Mouse (Mus musculus) heart, postnatal 10 days (tissue): ENCODE measurements around the gene Cog4. TPM values are rescaled to one million over a fixed set of nuclear protein-coding genes. Genes with fewer than 3 reads are reported as not detected.
A peak's percentile ranks its signal among the peaks of the same experiment; 100 is the strongest.
"Not testable (repeated sequence)": the region's sequence is repeated elsewhere in the genome, so short reads cannot be mapped to it uniquely, and the experiment has no call there.

Experiments
- DNase-seq, 2 experiments: peaks; one replicate each; pipeline ENCODE4 v3.0.0; 2021
- intact Hi-C: fragments of 180-260 bp; cut with DNase I; formaldehyde crosslinking; loops from one replicate; pipeline ENCODE4 v1.15.1; 2025
- total RNA-seq, 2 experiments: library from RNA; stranded (reverse); gene quantifications; 2 replicates each; pipeline ENCODE4 v1.2.3; 2021

Cog4 gene
- total RNA-seq, 2 experiments from 2014 or later = 53.0 to 60.8 TPM

DNA sequence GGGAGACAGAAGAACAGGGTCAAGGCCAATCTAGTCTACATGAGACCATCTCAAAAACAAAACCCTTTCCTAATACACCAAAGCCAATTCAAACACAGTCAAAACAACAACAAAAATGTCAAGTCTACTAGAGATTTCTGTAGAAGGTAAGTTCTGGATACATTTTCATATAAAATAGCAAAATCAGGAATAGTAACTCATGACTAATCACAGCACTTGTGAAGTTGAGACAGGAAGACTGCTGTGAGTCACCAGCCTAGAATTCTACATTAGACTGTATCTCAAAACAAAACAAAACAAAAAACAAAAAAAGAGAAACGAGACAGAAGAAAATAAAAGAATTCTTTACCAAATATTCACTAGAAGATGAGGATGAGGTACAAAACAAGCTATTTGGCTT is 21.5 kb upstream of the Cog4 start:
- intact Hi-C loops = loop anchor here (2.0 to 10.0 kb wide), 2 partner anchors 16 to 180 kb away; no protein-coding TSS in a partner anchor
- no peak for DNase-seq

DNA sequence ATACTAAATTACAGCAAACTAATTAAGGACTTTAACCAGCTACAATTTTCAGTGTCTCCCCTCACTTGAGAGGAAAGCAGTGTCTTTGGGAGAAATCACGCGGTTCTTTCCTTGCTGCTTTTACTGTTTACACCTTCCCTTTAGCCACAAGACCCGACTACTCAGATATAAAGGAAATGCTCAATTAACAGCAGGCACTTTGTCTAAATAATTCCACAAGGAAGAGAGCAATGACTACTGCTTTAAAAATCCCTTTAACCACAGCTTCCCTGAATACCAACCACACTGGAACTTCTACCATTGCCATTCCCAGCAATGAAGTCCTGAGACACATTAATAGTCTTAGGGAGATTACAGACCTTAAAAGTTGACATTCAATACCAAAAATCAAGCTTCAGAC is 17.9 kb upstream of the Cog4 start:
- intact Hi-C loops = loop anchor here (10.0 kb wide), 1 partner anchor 184 kb away; no protein-coding TSS in a partner anchor
- DNase-seq = no peak

DNA sequence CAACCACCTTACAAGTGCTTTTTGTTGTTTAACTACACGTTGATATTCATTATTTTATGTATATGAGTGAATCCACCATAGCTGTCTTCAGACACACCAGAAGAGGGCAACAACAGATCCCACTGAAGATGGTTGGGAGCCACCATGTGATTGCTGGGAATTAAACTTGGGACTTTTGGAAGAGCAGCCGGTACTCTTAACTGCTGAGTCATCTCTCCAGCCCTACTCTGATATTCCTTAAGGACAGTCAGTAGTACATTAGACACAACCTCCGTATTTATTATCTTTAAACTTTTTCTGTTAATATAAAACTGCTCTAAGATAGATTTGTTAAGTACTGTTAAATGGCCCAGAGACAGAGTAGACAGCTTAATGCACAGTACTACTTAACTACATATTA is 14.4 kb upstream of the Cog4 start:
- no peak for DNase-seq
- intact Hi-C loops = no loop called here

DNA sequence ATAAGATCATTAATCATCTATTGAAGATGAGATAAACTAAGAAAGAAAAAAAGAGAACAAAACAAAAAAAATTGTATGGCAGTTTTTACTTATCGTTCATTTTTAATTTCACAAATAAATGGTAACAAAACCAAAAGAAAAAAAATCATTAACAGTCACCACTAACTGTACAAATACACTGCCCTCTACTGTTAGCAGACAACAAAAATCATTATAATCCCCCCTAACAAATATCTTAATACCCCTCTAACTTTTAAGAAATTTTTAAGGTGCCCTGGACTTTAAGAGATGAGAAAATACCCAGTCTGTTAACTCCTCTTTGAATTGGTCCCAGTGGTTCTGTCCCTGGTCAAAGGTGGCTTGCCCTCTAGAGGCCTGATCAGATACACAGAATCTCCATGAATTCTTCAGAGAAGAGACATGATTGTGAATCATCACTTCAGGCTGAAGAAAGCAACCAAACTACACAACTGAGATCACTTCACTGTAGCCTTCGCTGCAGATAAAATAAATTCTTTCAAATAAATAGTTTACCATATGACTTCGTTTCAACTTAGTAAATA is 4.3 kb upstream of the Cog4 start:
- intact Hi-C loops = loop anchor here (5.0 kb wide), 1 partner anchor 90 kb away; no protein-coding TSS in a partner anchor
- DNase-seq = no peak

DNA sequence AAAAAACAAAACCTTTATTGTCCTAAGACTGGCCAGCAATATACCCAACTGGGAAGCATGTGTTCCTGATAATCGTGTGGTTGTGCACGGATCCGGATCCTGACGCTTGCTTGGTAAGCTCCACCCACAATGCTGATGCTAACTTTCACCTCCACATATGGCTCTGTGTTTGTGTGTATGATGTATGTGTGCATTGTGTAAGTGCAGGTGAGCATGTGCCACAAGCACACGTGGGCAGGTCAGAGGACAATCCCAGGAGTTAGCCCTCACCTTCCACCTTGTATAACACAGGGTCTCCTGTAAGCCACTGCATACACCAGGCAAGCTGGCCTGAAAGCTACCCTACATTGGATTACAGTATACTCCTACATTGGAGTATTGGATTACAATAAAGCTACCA is 3.2 kb upstream of the Cog4 start:
- intact Hi-C loops = loop anchor here (5.0 kb wide), 1 partner anchor 91 kb away; no protein-coding TSS in a partner anchor

DNA sequence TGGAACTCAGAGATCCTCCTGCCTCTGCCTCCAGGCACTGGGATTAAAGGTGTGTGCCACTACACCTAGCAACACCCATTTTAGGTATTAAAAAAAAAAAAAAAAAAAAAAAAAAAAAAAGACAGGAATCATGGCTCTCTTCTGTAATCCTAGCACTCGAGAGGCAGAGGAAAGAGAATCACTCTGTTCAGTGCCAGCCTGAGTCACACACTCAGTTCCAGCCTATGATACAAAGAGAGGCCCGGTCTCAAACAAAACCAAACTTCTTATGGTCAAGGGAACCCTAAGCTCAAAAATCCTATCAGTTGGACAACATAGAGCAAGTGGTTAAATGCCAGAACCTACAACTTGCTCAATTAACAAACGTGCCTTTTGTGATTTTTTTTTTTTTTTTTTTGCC is 1.5 kb upstream of the Cog4 start:
- no peak for DNase-seq
- intact Hi-C loops = loop anchor here (5.0 kb wide), 1 partner anchor 93 kb away; no protein-coding TSS in a partner anchor

More for the DNA sequence above, 3.2 kb upstream of the Cog4 start:
- DNase-seq = no peak

DNA sequence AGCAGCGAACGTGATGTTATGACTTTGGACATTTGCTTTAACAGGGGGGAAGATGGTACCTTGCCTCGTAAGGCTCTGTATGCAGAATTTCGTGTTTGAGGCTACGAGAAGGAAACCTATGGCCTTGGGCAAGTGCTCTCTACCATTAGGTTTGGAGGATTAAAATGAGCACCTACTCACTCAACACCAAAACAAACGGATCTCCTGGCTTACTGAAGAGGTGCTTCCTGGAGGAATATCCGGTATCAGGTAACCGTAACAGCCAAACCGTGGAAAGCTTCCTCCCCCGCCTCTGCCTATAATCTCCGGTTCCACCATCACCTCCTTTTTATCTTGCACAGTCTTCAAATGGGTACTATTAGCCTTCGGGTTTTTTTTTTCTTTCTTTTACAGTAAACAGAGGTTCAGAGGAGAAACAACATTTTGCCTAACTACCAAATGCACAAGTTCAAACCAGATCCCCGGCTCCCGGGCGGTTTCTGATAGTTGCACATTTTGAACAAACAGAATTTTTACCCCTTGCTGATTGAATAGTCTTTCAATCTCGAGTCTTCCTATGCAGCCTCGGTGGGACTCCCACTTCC is 487 bp upstream of the Cog4 start:
- no peak for DNase-seq
- intact Hi-C loops = no loop called here

DNA sequence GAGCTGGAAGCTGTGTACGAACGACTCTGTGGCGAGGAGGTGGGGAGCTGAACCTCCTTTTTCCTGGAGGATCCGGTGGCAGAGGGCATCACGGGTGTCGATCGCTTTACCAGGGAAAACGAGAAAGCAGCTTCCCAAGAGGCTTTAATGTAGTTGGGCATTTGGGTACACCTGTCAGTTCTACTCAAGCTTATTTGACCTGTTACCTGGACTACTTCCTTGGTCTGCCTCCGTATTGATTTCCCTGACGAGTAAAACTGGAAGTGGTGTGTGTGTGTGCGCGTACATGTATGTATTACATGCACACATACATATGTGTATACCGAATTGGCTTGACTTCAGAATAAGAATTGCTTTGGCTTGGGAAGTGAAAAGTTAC is 760 bp downstream of the Cog4 start:
- intact Hi-C loops = no loop called here
- DNase-seq = no peak

DNA sequence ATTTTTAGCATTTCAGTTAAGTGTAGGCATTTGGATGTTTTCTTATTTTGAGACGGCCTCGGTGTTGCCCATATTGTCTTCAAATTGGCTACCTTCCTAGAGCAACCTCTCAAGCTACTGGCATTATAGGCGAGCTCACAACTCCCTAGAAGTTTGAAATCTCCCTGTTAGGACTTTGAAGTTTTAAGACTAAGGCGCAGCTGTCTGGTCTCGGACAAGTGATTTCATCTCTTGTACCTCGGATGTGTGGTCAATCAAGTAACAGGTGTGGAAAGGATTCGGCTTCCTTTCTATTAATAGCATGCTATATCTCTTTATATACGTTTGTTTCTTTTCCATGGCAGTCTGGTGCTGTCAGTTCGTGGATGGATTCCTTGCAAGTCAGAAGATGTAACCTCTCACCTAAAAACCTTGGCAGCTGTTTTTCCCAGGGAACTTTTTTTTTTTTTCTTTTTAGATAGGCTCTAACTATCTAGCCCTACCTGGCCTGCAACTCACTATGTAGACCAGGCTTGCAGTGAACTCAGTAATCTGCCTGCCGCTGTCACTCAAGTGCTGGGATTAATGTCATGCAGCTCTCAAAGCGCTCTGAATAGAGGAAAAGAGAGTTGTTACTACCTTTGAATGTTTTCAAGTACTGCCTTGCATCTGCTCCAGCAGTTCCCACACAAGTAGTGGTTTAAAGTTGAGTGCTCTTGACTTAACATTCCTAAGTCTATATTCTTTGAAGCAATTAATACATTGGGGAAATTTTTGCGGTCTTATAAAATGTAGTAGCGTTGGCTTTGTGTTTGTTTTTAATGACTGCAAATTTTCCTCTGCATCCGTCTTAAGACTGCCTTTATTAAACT is 1.5 kb downstream of the Cog4 start:
- intact Hi-C loops = no loop called here
- no peak for DNase-seq

DNA sequence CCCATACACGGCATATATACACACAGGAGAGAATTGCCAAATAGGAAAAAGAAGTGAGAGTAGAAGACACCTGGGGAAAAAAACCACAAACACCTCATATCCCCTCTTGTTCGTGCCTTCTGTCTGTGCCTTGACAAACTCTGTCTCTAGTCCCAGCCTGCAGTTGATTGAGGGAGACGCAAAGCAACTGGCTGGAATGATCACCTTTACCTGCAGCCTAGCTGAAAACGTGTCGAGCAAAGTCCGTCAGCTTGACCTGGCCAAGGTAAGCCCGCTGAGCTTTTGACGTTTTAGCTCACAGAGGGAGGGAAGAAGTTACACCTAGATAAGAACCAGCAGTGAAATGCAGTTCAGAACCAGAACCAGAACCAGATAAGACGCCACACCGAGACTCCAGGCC is 4.8 kb downstream of the Cog4 start:
- DNase-seq = no peak
- intact Hi-C loops = no loop called here

DNA sequence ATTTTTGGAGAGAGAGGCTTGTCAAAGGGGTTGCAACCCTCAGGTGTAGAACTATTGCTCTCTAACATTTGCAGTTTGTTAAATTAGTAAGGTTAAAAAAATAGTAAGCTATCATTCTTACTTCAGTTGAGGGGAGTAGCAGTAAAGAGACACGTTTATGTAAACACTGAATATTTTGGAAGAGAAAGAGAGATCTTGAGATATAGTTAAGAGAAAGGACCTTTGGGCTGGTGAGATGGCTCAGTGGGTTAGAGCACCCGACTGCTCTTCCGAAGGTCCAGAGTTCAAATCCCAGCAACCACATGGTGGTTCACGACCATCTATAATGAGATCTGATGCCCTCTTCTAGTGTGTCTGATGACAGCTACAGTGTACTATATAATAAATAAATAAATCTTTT is 9.7 kb downstream of the Cog4 start:
- not testable (repeated sequence) for DNase-seq
- intact Hi-C loops = loop anchor here (2.0 to 5.0 kb wide), 2 partner anchors 105 to 236 kb away; partner anchors contain the start of genes Clec18a and Pdpr

DNA sequence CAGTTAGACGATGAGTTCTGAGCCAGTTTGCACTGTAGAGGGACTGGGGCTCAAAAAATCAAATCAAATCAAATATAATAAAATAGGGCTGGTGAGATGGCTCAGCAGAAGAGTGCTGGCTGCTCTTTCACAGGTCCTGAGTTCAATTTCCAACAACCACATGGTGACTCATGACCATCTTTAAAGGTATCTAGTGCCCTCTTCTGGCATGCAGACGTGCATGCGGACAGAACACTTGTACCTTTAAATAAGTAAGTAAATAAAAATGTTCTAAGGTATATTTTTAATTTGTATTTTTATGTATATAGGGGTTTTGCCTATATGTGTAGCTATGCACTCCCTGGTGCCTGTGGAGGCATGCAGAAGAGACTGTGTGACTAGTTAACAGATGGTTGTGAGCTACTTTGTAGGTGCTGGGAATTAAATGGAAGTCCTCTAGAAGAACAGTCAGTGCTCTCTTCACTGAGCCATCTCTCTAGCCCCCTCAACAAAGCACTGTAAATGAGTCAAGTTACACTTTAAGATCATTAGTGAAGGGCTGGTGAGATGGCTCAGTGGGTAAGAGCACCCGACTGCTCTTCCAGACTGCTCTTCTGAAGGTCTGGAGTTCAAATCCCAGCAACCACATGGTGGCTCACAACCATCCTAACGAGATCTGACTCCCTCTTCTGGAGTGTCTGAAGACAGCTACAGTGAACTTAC is 10.5 kb downstream of the Cog4 start:
- intact Hi-C loops = loop anchor here (2.0 to 5.0 kb wide), 2 partner anchors 106 to 235 kb away; partner anchors contain the start of genes Clec18a and Pdpr
- peak; percentile 7 to 14 for DNase-seq

DNA sequence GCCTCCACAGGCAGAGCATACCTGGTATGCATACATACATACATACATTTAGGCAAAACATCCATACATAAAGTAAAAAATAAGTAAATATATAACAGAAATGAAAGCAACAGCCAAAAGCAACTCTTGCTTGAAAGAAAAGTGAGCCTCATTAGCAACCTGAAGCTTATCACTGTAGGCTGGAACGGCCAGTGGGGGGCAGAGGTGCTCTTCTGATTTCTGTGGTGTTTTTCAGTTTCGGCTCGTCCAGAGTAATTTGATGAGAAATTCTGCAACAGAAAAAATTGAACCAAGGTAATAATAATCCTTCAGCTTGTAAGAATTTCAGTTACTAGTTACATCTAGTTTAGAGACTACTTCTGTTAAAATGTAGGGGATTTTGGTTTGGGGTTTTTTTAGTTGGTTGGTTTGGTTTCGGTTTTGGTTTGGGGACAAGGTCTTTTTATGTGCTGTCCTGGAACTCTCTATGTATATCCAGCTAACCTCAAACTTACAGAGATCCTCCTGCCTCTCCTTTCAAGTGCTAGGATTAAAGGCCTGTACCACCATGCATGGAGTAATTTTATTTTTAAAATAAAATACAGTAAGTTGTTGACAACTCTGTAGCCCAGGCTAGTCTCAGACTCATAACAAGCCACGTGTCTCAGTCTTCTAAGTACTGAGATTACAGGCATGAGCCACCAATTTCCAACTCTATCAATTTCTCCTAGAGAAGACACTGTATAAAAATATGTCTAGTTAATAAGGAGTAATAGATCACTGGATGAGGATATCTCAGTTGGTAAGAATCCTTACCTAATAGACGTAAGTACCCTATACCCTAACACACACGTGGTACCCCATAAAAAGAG is 13.5 kb downstream of the Cog4 start:
- peak in 1 of 2 experiments; percentile 15 for DNase-seq
- intact Hi-C loops = loop anchor here (5.0 kb wide), 1 partner anchor 232 kb away; the partner anchor contains the start of genes Clec18a and Pdpr

DNA sequence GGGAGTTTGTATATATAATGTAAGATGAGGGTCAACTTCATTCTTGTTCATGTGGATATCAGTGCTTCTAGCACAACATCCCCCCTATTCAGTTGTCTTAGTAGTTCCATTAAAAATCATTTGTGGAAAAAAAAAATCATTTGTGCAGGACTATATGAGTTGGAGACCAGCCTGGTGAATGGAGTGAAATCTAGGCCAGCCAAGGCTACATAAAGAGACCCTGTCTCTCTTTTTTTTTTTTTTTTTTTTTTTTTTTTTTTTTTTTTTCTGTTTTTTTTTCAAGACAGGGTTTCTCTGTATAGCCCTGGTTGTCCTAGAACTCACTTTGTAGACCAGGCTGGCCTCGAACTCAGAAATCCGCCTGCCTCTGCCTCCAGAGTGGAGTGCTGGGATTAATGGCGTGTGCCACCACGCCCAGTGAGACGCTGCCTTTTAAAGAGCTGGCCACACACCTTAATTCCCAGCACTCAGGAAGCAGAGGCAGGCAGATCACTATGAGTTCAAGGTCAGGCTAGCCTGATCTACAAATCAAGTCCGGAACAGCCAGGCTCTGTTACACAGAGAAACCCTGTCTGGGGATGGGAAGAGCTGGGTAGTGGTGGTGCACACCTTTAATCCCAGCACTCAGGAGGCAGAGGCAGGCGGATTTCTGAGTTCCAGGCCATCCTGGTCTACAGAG is 15.1 kb downstream of the Cog4 start:
- DNase-seq, intact Hi-C loops: not testable (repeated sequence)

DNA sequence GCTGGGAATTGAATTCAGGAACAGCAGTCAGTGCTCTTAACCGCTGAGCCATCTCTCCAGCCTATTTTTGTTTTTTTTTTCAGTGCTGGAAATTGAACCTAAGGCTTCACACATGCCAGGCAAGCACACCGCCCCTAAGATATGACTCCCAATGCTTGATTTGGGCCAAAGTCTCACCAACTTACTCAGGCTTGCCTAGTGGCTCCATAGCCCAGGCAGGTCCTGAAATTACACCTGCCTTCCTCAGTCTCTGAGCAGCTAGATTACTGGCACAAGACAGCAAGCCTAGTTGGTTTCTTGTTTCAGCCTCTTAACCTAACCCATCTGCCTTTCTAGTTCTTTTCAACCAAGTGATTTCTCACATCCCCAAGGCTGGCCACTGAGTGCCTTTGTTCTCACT is 24.1 kb downstream of the Cog4 start:
- intact Hi-C loops = no loop called here
- DNase-seq = no peak

DNA sequence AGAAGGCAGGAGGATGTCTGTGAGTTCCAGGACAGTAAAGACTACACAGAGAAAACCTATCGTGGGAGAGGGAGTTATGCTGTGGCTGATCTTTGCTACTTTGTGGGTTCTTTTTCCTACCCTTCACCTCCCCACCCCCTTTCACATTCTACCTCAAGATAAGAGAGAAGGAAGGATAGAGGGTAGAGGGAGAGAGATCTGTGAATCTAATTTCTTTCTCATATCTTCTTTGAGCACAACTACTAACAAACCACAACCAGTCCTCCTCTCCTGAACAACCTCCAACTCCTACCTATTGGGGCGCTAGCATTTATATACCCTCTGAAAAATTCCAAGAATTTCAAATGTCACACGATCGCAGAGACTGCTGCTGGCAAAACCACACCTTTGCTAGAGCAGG is 31.5 kb downstream of the Cog4 start:
- no peak for DNase-seq
- intact Hi-C loops = no loop called here

DNA sequence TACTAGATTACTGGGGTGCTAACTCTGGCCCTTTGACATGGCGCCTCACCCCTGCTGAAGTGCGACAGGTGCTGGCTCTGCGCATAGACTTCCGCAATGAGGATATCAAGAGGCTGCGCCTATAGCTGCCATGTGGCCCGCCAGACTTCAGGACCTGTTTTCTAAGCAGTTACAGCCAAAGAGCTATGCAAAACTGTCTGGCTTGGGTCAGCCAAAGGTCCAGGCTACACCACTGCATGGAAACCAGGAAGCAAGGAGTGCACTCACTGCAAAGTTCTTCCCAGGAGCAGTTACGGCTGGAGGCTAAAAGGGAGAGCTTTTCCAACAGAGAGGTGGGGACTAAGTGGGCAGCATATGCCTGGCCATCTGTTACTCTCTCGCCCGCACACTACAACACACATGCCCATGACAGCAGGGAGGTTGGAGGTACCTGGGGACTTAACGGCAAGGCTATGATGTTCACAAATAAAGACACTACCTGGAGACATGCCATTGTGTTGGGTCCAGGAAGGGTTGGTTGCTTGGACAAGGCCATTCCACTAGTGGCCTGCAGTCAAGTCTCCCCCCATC is 35.4 kb downstream of the Cog4 start:
- intact Hi-C loops = no loop called here

DNA sequence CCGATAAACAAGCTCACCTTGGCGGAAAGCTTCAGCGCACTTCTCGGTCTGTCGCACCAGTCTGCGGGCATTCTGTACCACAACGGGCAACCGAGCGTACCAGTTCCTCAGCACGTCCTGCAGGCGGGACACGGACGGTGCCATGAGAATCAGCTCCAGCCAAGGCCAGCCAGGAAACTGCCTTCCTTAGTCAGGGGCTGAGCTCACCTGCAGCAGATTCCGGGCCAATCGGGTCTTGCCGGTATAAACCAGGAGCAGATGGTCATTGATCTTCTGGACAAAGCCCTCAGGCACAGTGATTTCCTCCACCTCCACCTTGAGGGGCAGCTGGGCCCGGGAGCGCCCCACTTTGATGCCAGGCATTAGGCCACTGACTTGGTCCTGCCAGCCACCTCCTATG is 37.4 kb downstream of the Cog4 start:
- intact Hi-C loops = no loop called here
- no peak for DNase-seq

More for the DNA sequence above, 35.4 kb downstream of the Cog4 start:
- DNase-seq = no peak

DNA sequence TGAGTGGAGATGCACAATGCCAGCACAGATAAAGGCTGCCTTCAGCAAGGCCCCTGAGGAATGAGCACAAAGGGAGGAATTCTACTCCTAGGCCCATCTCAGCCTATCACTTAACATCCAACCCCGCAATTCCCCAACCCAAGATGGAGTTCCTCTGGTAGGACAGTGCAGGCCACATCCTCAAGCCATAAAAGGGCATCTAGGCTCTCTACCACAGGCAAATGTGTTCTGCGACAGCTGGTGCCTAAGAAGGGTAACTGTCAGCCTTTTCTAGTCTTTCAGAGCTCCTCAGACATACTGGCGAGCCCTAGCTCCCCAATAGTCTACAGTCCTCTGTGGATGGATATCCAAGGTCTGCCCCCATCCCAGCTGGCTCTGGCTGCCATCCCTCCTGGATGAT is 40.2 kb downstream of the Cog4 start:
- no peak for DNase-seq
- intact Hi-C loops = no loop called here
